Mouse (Mus musculus): ENCODE data around the gene Myo1h.

Myo1h gene

GRCm38 (mm10) chr5:114359586-114359985, 70.6 kb downstream of the Myo1h start:
- DNase-seq = no peak

- DNase-seq = no peak
These were observed 72.0 kb downstream of the Myo1h start for GRCm38 (mm10) chr5:114360968-114361367.

GRCm38 (mm10) chr5:114365043-114365752, 76.2 kb downstream of the Myo1h start:
- peak; percentile 54 to 58 for DNase-seq

GRCm38 (mm10) chr5:114368121-114368520, 79.2 kb downstream of the Myo1h start:
- peak in 1 of 2 experiments; percentile 29 for DNase-seq

DNA sequence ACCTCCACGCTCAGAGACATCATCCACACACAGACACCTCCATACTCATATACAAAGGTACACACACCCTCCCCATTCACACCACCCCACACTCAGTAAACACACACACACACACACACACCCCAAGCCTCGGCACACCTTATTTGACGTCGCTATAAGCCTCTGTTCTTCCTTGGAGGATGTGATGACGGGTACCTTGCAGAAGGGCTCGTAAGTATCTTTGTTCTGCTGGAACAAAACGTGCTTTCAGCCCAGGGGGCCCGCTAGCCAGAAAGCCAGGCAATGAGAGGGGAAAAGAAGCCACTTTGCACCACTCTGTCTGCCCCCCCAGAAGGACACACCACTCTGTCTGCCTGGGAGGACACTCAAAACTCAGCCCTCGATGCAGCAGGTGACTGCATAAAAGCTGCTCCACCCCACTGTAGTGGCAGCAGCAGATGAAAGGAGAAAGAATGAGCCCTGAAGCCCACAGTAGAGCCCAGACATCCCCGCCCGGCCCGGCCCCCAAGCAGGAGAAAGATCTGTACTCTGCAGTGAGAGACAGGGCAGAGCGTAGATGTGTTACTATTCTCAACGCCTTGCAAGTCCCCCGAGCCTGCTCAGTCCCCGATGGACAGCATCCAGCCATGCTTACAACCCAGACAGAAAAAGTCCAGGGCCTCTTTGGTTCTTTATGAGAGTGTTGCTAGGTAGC, 80.0 kb downstream of the Myo1h start:
- DNase-seq = no peak

- DNase-seq = no peak
These were observed 81.0 kb downstream of the Myo1h start for GRCm38 (mm10) chr5:114369921-114370320.

DNA sequence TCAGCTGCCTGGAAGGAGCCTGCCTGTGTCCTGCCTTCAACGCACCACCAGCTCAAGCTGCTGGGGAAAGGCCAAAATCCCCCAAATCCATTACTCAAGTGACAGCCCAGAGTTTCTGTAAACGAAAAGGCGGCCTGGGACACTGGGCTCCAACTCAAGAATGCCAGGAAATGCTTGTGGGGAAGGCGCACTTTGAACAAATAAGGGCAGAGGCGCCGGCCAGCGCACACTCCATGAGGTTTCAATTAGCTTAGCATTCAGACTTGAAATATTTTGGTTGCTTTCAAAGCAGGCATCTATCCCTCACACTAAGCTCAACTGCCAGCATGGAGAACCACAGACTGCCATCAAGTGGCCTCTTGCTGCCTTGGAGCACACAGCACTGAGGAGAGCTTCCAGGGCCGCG, 81.4 kb downstream of the Myo1h start:
- peak; percentile 78 to 87 for DNase-seq

- peak; percentile 48 to 53 for DNase-seq
These were observed 82.4 kb downstream of the Myo1h start for GRCm38 (mm10) chr5:114371331-114371730.

DNA sequence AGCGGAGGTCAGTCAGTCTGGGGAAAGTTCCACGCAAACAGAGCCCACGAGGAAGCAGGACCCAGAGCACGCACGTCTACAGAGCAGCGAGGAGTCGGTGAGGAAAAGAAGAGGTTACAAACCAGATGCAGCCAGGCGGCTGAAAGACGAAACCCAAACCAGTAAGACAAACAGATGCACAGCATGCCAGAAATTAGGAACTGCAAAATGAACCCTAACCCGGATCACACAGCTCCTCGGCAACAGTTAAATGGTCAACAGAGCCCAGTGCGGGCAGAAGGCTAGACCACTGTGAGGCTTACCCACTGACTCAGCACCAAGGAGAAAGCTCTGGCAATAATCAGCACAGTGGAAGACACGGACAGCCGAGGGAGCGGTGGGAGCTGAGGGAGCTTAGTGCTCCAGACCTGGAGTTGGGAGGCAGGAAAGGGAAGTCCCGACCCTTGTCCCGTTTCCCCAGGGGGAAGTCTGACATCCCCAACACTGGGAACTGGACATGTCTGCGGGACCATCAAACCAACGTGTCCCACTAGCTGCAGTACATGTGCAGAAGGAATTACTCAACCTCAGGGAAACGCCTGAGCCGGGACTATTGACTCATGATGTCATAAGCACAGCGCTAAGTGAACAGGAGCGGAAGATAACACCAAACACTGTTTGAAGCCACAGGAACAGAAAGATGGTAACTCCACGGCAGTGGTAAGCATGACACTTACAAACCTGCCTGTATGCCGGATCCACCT, 82.9 kb downstream of the Myo1h start:
- DNase-seq = peak; percentile 32 to 52

- peak in 1 of 2 experiments; percentile 31 for DNase-seq
These were observed 83.6 kb downstream of the Myo1h start for GRCm38 (mm10) chr5:114372565-114372964.

DNA sequence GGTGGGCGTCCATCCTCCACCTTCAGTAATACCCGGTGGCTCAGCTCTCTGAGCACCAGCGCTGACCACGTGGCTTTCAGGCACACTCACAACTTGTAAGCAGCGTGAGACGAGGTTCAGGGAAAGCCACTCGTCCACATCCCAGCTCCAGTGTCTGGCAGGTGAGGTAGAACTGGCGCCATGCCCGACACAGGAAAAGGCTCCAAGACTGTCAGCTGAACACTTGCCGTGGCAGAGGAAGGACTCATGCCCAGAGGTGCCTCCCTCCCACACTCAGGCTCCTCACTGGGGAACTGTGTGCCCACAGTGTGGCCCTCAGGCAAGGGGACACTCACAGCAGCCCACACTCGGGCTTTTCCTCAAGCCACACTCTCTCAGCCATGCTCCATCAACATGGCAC, 84.2 kb downstream of the Myo1h start:
- DNase-seq = peak in 1 of 2 experiments; percentile 50

DNA sequence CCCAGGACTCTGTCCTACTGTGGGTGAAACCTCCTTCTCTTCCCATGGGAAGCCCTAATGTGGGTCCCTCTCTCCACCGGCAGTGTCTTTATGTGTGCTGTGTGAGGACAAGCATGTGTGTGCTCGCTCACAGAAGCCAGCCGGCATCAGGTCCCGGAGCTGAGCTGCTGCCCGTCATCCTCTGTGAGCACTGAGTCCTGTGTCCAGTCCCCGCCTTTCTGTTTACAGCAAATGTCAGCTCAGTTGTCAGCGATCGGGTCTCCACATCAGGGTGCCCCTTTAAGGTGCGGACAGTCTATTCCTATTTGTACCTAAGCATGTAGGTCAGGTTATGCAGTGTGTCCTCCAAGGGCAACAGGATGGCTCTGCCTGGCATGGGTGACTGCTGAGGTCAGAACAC, 84.6 kb downstream of the Myo1h start:
- DNase-seq = no peak

DNA sequence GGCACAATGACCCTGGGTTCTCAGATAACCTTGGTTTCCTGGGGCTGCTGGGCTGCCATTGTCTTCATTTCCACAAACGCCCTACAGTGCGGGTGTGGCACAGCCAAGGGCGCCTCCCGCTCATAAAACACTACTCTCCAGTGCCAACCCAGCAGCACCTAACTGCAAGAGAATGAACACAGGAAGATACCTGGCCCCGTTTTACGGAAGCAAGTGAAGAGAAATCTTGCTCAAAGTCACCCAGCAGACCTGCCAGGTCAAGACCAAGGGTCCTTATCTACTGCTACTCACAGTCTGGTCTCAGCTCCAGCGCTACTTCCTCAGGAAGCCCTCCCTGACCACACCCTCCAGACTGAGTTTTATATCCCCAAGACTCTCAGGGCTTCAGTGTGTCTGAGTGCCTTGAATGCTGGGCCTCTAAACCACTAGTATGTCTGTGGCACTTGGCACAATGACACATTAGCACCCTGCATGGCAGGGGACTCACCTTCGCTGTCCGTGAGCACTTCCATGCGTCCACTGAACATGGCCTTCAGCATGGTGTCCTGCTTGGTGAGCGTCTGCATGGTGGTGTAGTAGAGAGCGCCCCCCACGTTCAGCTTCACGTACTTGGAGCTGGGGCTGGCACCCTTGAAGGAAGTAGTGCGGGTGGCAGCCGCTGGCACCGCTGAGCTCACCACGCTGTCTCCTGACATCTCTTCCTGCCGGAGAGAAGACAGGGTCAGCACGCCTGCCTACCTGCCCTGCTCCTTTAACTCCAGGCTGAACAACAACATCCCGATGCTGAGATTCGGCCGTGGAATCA, 85.6 kb downstream of the Myo1h start:
- no peak for DNase-seq

DNA sequence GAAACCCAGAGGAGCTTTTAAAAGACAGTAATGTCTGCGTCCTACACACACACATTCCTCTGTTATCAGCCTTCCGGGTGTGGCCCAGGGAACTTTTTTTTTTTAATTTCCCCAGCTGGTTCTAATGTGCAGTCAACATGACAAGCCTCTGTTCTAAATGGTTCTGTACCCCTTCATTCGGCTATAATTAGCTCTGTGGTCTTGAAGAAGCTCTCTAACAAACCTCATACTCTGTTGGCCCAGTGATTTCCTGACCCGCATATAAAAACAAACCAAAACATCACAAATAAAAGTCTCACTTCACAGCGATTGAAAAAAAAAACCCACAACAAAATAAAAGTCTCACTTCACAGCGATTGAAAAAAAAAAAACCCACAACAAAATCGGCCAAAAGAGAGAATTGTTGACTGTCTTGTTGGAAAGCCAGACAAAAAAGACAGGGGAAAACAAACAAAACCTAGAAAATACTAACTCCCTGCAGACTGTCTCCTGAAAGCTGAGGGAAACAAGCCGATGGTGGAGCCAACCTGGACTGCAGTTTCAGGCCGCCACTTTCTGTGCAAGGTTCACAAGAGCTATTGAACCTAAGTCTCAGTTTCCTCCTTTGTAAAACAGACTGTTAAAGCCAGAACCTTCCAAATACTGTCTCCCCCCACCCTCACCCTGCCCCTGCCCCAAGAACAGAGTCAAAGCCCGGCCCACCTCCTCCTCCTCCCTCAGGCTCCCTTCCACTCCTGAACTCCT, 89.4 kb downstream of the Myo1h start:
- DNase-seq = no peak

- no peak for DNase-seq
These were observed 90.0 kb downstream of the Myo1h start for GRCm38 (mm10) chr5:114378936-114379335.

- DNase-seq = no peak
These were observed 90.8 kb downstream of the Myo1h start for GRCm38 (mm10) chr5:114379763-114380162.

- peak; percentile 90 to 95 for DNase-seq
These were observed 91.4 kb downstream of the Myo1h start, which contains the start of the genes Kctd10 and Ube3b for GRCm38 (mm10) chr5:114380209-114381012. Gene Kctd10 (minus strand): TSS chr5:114380508. Gene Ube3b (plus strand): TSS chr5:114380607.

DNA sequence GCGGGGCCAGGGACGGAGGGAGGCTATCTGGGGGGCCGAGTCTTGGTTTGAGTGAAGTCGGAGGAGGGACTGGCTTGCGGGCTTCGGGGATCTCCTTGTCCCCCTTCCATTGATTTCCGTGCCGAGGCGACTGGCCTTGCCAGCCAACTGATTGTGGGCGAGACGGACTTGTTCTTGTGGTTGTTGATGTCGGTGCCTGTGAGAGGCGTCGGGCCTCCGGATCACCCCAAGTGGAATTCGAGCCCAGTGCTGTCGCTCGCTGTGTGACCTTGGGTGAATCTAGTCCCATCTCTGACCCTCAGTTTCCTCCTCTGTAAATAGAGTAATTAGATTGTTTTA, 92.0 kb downstream of the Myo1h start:
- no peak for DNase-seq

DNA sequence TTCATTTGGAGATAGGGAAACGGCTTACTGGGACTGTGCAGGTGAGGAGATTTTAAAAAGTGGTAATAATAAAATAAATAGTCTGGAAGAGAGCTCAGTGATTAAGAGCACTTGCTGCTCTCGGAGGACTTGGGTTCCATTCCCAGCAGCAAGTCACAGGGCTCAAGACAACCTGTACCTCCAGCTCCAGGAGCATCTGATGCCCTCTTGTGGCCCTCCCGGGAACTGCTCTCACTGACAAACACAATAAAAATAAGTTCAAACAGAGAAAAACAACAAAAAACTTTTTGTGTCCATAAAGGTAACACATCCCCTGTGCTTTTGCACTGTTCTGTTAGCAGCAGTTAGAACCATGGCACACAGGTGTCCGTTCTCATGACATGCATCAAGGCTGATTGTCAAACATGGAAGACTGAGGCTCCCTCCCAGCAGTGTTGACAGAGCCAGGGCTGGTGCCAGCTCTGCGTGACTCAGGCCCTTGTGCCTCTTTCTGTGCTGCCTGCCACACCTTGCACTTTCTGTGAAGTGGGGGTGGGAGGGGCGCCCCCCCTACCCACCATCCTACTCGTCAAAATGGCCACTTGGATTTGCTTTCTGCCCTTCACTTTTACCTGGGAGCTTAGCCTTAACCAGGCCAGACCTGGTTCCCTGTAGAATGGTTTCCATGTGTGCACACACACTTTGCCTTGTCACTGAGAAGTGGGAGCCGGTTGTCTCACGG, 94.4 kb downstream of the Myo1h start:
- DNase-seq = peak; percentile 76 to 77

- DNase-seq = no peak
These were observed 95.5 kb downstream of the Myo1h start for GRCm38 (mm10) chr5:114384448-114384847.

Measured in kidney, postnatal 4 days (tissue).